Mouse (Mus musculus): ENCODE measurements around the gene Cdh12. TPM values are rescaled to one million over a fixed set of nuclear protein-coding genes. Genes with fewer than 3 reads are reported as not detected.
"Not testable (repeated sequence)": the region's sequence is repeated elsewhere in the genome, so short reads cannot be mapped to it uniquely, and the experiment has no call there.

Gene Cdh12
- polyA plus RNA-seq, 1 experiment from 2014 or later = 0.37 TPM

- ATAC-seq = no peak
- WGBS = 59% methylated on average over 4 of the region's 4 CpGs
- Histone ChIP-seq H3K36me3 (ENCODE audit: control insufficient read depth, insufficient read depth, low read length) (no peaks in the 10 kb centered on the region), H3K4me3 (ENCODE audit: low read length) (no peak overlapping the region), H3K9ac (ENCODE audit: low read depth, low read length) (no peak overlapping the region), H3K27ac (ENCODE audit: low read length) (no peak overlapping the region), H3K27me3 (replicated peaks; ENCODE audit: control insufficient read depth, insufficient read depth, low read length) (no peaks in the 10 kb centered on the region), H3K4me2 (ENCODE audit: low read depth, low read length) (no peak overlapping the region), H3K9me3 (ENCODE audit: control insufficient read depth, low read length) (no peaks in the 10 kb centered on the region), H3K4me1 (ENCODE audit: control insufficient read depth, insufficient read depth, low read length) (no peaks in the 10 kb centered on the region)
Observed at GRCm38 (mm10) chr15:21109889-21110500, 660.9 kb downstream of the Cdh12 start.

- no peaks in the 10 kb centered on the region for H3K4me1 ChIP-seq (ENCODE audit: control insufficient read depth, insufficient read depth, low read length)
- H3K9me3 ChIP-seq (ENCODE audit: control insufficient read depth, low read length) = no peaks in the 10 kb centered on the region
- WGBS = 13% methylated on average over 23 of the region's 23 CpGs
- peak overlapping the region; percentile 38 for H3K4me3 ChIP-seq (ENCODE audit: low read length)
- ATAC-seq = no peak
- H3K36me3 ChIP-seq (ENCODE audit: control insufficient read depth, insufficient read depth, low read length) = no peaks in the 10 kb centered on the region
- no peaks in the 10 kb centered on the region for H3K27me3 ChIP-seq (replicated peaks; ENCODE audit: control insufficient read depth, insufficient read depth, low read length)
- no peak overlapping the region for H3K27ac ChIP-seq (ENCODE audit: low read length)
- peak overlapping the region; percentile 52 for H3K4me2 ChIP-seq (ENCODE audit: low read depth, low read length)
- H3K9ac ChIP-seq (ENCODE audit: low read depth, low read length) = peak overlapping the region; percentile 38; the same call in 1 of the 2 replicates
Observed at GRCm38 (mm10) chr15:21110874-21111603, 662.0 kb downstream of the Cdh12 start.

- H3K27me3 ChIP-seq (replicated peaks; ENCODE audit: control insufficient read depth, insufficient read depth, low read length); H3K9ac ChIP-seq (ENCODE audit: low read depth, low read length); H3K4me3 ChIP-seq (ENCODE audit: low read length); ATAC-seq; H3K27ac ChIP-seq (ENCODE audit: low read length); H3K9me3 ChIP-seq (ENCODE audit: control insufficient read depth, low read length); H3K36me3 ChIP-seq (ENCODE audit: control insufficient read depth, insufficient read depth, low read length); H3K4me2 ChIP-seq (ENCODE audit: low read depth, low read length); H3K4me1 ChIP-seq (ENCODE audit: control insufficient read depth, insufficient read depth, low read length): not testable (repeated sequence)
- WGBS = no CpG with 5 or more reads among the region's 2 CpGs
Observed at GRCm38 (mm10) chr15:21114775-21115174, 665.7 kb downstream of the Cdh12 start.

GRCm38 (mm10) chr15:21130660-21131059, 681.6 kb downstream of the Cdh12 start:
- Histone ChIP-seq H3K9me3 (ENCODE audit: control insufficient read depth, low read length) (no peaks in the 10 kb centered on the region), H3K4me1 (ENCODE audit: control insufficient read depth, insufficient read depth, low read length) (no peaks in the 10 kb centered on the region), H3K4me2 (ENCODE audit: low read depth, low read length) (no peak overlapping the region), H3K36me3 (ENCODE audit: control insufficient read depth, insufficient read depth, low read length) (no peaks in the 10 kb centered on the region), H3K4me3 (ENCODE audit: low read length) (no peak overlapping the region), H3K27ac (ENCODE audit: low read length) (no peak overlapping the region), H3K27me3 (replicated peaks; ENCODE audit: control insufficient read depth, insufficient read depth, low read length) (no peaks in the 10 kb centered on the region), H3K9ac (ENCODE audit: low read depth, low read length) (no peak overlapping the region)
- no peak for ATAC-seq

GRCm38 (mm10) chr15:21132999-21133398, 683.9 kb downstream of the Cdh12 start:
- no peak overlapping the region for H3K4me2 ChIP-seq (ENCODE audit: low read depth, low read length)
- H3K27me3 ChIP-seq (replicated peaks; ENCODE audit: control insufficient read depth, insufficient read depth, low read length) = no peaks in the 10 kb centered on the region
- ATAC-seq = no peak
- H3K9ac ChIP-seq (ENCODE audit: low read depth, low read length) = no peak overlapping the region
- no peaks in the 10 kb centered on the region for H3K4me1 ChIP-seq (ENCODE audit: control insufficient read depth, insufficient read depth, low read length)
- H3K27ac ChIP-seq (ENCODE audit: low read length) = no peak overlapping the region
- H3K9me3 ChIP-seq (ENCODE audit: control insufficient read depth, low read length) = no peaks in the 10 kb centered on the region
- no peaks in the 10 kb centered on the region for H3K36me3 ChIP-seq (ENCODE audit: control insufficient read depth, insufficient read depth, low read length)
- no peak overlapping the region for H3K4me3 ChIP-seq (ENCODE audit: low read length)

GRCm38 (mm10) chr15:21146896-21147295, 697.8 kb downstream of the Cdh12 start:
- Histone ChIP-seq H3K9ac (ENCODE audit: low read depth, low read length) (no peak overlapping the region), H3K27me3 (replicated peaks; ENCODE audit: control insufficient read depth, insufficient read depth, low read length) (no peaks in the 10 kb centered on the region), H3K27ac (ENCODE audit: low read length) (no peak overlapping the region), H3K4me2 (ENCODE audit: low read depth, low read length) (no peak overlapping the region), H3K4me3 (ENCODE audit: low read length) (no peak overlapping the region), H3K4me1 (ENCODE audit: control insufficient read depth, insufficient read depth, low read length) (no peaks in the 10 kb centered on the region), H3K9me3 (ENCODE audit: control insufficient read depth, low read length) (no peaks in the 10 kb centered on the region), H3K36me3 (ENCODE audit: control insufficient read depth, insufficient read depth, low read length) (no peaks in the 10 kb centered on the region)
- no peak for ATAC-seq
- 83% methylated on average over 4 of the region's 4 CpGs for WGBS

GRCm38 (mm10) chr15:21153602-21154001, 704.5 kb downstream of the Cdh12 start:
- ATAC-seq = no peak
- 90% methylated on average over 3 of the region's 3 CpGs for WGBS
- Histone ChIP-seq H3K4me1 (ENCODE audit: control insufficient read depth, insufficient read depth, low read length) (no peaks in the 10 kb centered on the region), H3K27ac (ENCODE audit: low read length) (no peak overlapping the region), H3K4me3 (ENCODE audit: low read length) (no peak overlapping the region), H3K36me3 (ENCODE audit: control insufficient read depth, insufficient read depth, low read length) (no peaks in the 10 kb centered on the region), H3K9me3 (ENCODE audit: control insufficient read depth, low read length) (no peaks in the 10 kb centered on the region), H3K9ac (ENCODE audit: low read depth, low read length) (no peak overlapping the region), H3K4me2 (ENCODE audit: low read depth, low read length) (no peak overlapping the region), H3K27me3 (replicated peaks; ENCODE audit: control insufficient read depth, insufficient read depth, low read length) (no peaks in the 10 kb centered on the region)

GRCm38 (mm10) chr15:21179727-21180126, 730.7 kb downstream of the Cdh12 start:
- no peak overlapping the region for H3K27ac ChIP-seq (ENCODE audit: low read length)
- H3K36me3 ChIP-seq (ENCODE audit: control insufficient read depth, insufficient read depth, low read length) = no peaks in the 10 kb centered on the region
- H3K9me3 ChIP-seq (ENCODE audit: control insufficient read depth, low read length) = no peaks in the 10 kb centered on the region
- no peak overlapping the region for H3K4me3 ChIP-seq (ENCODE audit: low read length)
- no peaks in the 10 kb centered on the region for H3K4me1 ChIP-seq (ENCODE audit: control insufficient read depth, insufficient read depth, low read length)
- no peak overlapping the region for H3K4me2 ChIP-seq (ENCODE audit: low read depth, low read length)
- H3K27me3 ChIP-seq (replicated peaks; ENCODE audit: control insufficient read depth, insufficient read depth, low read length) = no peaks in the 10 kb centered on the region
- no peak for ATAC-seq
- no peak overlapping the region for H3K9ac ChIP-seq (ENCODE audit: low read depth, low read length)
- WGBS = 56% methylated on average over 5 of the region's 5 CpGs

- no peak overlapping the region for H3K4me3 ChIP-seq (ENCODE audit: low read length)
- no peaks in the 10 kb centered on the region for H3K27me3 ChIP-seq (replicated peaks; ENCODE audit: control insufficient read depth, insufficient read depth, low read length)
- no peaks in the 10 kb centered on the region for H3K9me3 ChIP-seq (ENCODE audit: control insufficient read depth, low read length)
- H3K36me3 ChIP-seq (ENCODE audit: control insufficient read depth, insufficient read depth, low read length) = no peaks in the 10 kb centered on the region
- no peak overlapping the region for H3K9ac ChIP-seq (ENCODE audit: low read depth, low read length)
- 62% methylated on average over 4 of the region's 4 CpGs for WGBS
- no peak overlapping the region for H3K4me2 ChIP-seq (ENCODE audit: low read depth, low read length)
- ATAC-seq = no peak
- H3K27ac ChIP-seq (ENCODE audit: low read length) = no peak overlapping the region
- H3K4me1 ChIP-seq (ENCODE audit: control insufficient read depth, insufficient read depth, low read length) = no peaks in the 10 kb centered on the region
Observed at GRCm38 (mm10) chr15:21180191-21180590, 731.1 kb downstream of the Cdh12 start.

GRCm38 (mm10) chr15:21185799-21186198, 736.7 kb downstream of the Cdh12 start:
- Histone ChIP-seq H3K4me1 (ENCODE audit: control insufficient read depth, insufficient read depth, low read length) (no peaks in the 10 kb centered on the region), H3K9me3 (ENCODE audit: control insufficient read depth, low read length) (no peaks in the 10 kb centered on the region), H3K36me3 (ENCODE audit: control insufficient read depth, insufficient read depth, low read length) (no peaks in the 10 kb centered on the region), H3K27ac (ENCODE audit: low read length) (no peak overlapping the region), H3K4me3 (ENCODE audit: low read length) (no peak overlapping the region), H3K27me3 (replicated peaks; ENCODE audit: control insufficient read depth, insufficient read depth, low read length) (no peaks in the 10 kb centered on the region), H3K9ac (ENCODE audit: low read depth, low read length) (no peak overlapping the region), H3K4me2 (ENCODE audit: low read depth, low read length) (no peak overlapping the region)
- 72% methylated on average over 1 of the region's 1 CpGs for WGBS
- ATAC-seq = no peak

Data from intestine, embryonic 16.5 days (tissue).